Mouse (Mus musculus): ENCODE data around the gene Retn. TPM values are rescaled to one million over a fixed set of nuclear protein-coding genes. Genes with fewer than 3 reads are reported as not detected.

The Retn gene
- polyA plus RNA-seq, 1 experiment from 2014 or later, result not detected

DNA sequence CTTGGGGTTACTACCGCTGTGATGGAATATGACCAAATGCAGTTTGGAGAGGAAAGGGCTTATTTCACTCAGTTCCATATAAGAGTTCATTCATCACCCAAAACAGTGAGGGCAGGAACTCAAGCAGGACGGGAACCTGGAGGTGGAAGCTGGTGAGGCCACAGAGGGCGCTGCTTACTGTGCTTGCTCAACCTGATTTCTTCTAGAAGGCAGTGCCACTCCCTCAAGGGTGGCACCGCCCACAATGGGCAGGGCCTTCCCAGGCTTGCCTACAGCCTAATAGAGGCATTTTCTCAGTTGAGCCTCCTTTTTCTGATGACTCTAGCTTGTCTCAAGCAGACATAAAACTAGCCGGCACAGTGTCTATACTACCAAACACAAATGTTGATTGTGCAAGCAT, 9.8 kb upstream of the Retn start:
- no peak overlapping the region for H3K4me3 ChIP-seq (ENCODE audit: low read depth, low read length)
- ATAC-seq (peak; percentile 79), DNase-seq (ENCODE audit: low spot score) (peak; percentile 82)
- H3K4me2 ChIP-seq (replicated peaks; ENCODE audit: low read depth, low read length), result no peak overlapping the region
- H3K9ac ChIP-seq (replicated peaks; ENCODE audit: low read depth), result no peak overlapping the region
- H3K4me1 ChIP-seq (ENCODE audit: insufficient read depth, low read depth, low read length), result no peaks in the 10 kb centered on the region
- no peaks in the 10 kb centered on the region for H3K27me3 ChIP-seq (replicated peaks; ENCODE audit: insufficient read depth, low read length)
- WGBS, result 23% methylated on average over 5 of the region's 5 CpGs
- no peak overlapping the region for H3K27ac ChIP-seq (ENCODE audit: low read length)
- TF ChIP-seq CTCF (IDR thresholded peaks at IDR 0.05), result peak; percentile 54
- no peak for TF ChIP-seq EP300 (IDR thresholded peaks at IDR 0.05)
- H3K9me3 ChIP-seq (ENCODE audit: low read length), result no peaks in the 10 kb centered on the region
- no peaks in the 10 kb centered on the region for H3K36me3 ChIP-seq (ENCODE audit: insufficient read depth, low read length)

DNA sequence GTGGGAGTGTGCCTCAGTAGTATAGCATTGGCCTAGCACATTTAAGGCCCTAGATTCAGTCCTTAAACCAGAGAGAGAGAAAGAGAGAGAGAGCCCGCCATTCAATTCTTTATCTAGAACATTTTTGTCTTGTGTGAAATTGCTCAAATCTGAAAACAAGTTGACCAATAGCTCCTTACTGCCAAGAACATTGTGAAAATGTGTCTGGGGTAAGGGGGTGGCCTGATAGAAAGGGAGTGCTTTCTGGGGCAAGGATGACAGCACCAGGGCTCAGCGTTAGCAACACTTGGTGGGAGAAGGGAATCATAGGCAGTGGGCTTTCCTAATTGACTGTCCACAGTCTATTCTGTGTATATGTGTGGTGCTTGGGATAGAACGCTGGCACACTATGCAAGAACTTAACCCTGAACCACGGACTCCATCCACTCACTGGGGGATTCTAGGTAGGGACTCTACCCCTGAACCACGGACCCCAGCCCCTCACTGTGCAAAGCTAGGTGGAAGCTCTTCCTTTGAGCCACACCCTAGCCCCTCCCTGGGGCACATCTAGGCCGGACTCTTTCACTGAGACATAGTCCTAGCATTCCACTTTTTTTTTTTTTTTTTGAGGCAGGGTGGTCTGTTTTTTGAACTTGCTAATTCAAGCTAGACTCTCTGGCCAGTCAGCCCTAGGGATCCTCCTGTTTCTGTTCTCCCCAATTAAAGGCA, 8.6 kb upstream of the Retn start:
- Histone ChIP-seq H3K36me3 (ENCODE audit: insufficient read depth, low read length) (no peaks in the 10 kb centered on the region), H3K4me1 (ENCODE audit: insufficient read depth, low read depth, low read length) (no peaks in the 10 kb centered on the region), H3K27me3 (replicated peaks; ENCODE audit: insufficient read depth, low read length) (no peaks in the 10 kb centered on the region), H3K9ac (replicated peaks; ENCODE audit: low read depth) (no peak overlapping the region), H3K4me3 (ENCODE audit: low read depth, low read length) (no peak overlapping the region), H3K27ac (ENCODE audit: low read length) (peak overlapping the region; percentile 62; the same call in 1 of the 2 replicates), H3K9me3 (ENCODE audit: low read length) (no peaks in the 10 kb centered on the region), H3K4me2 (replicated peaks; ENCODE audit: low read depth, low read length) (no peak overlapping the region)
- WGBS, result 65% methylated on average over 6 of the region's 6 CpGs
- TF ChIP-seq EP300 (IDR thresholded peaks at IDR 0.05) (peak; percentile 59; the same call in 1 of the 2 replicates), CTCF (IDR thresholded peaks at IDR 0.05) (no peak)
- peak; percentile 77 for DNase-seq (ENCODE audit: low spot score)
- peak; percentile 56 for ATAC-seq

DNA sequence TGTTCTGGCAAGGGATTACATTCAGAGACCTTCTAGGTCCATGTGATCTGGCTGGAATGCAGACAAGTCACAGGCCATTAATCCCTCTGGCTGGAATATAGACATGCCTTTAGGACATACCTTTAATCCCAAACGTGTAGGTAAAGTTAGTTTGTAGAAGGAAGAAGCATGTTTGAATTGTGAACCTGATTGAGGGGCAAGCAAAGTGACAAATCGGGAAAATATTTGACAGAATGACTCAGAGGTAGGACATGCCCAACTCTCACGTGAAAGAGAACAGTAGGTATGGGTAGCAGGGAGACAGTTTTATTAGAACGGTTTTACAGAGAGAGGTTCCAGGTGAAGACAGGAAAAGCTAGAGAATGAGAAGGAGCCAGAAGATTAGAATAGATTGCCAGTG, 8.0 kb upstream of the Retn start:
- Histone ChIP-seq H3K4me1 (ENCODE audit: insufficient read depth, low read depth, low read length) (no peaks in the 10 kb centered on the region), H3K9me3 (ENCODE audit: low read length) (no peaks in the 10 kb centered on the region), H3K4me3 (ENCODE audit: low read depth, low read length) (no peak overlapping the region), H3K27ac (ENCODE audit: low read length) (no peak overlapping the region), H3K9ac (replicated peaks; ENCODE audit: low read depth) (no peak overlapping the region), H3K4me2 (replicated peaks; ENCODE audit: low read depth, low read length) (no peak overlapping the region), H3K36me3 (ENCODE audit: insufficient read depth, low read length) (no peaks in the 10 kb centered on the region), H3K27me3 (replicated peaks; ENCODE audit: insufficient read depth, low read length) (no peaks in the 10 kb centered on the region)
- TF ChIP-seq EP300 (IDR thresholded peaks at IDR 0.05) (no peak), CTCF (IDR thresholded peaks at IDR 0.05) (no peak)
- ATAC-seq, result no peak
- 65% methylated on average over 4 of the region's 4 CpGs for WGBS
- no peak for DNase-seq (ENCODE audit: low spot score)

DNA sequence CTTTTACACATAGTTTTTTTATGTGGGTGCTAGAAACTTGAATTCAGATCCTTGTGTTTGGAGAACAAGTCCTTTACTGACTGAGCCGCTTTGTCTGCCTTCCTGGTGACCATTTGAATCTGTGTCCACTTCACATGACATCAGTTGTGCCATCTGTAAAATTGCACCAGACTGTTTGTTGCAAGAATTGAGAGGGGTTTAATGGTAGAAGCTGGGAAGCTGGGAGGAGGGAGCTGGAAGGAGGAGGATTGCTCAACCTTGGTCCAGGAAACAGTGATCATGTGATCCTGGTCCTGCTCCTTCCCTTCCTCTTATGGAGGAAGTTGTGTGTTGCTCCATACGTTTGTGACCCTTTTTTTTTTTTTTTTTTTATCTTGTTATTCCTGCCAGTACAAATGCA, 7.3 kb upstream of the Retn start:
- H3K4me1 ChIP-seq (ENCODE audit: insufficient read depth, low read depth, low read length), result no peaks in the 10 kb centered on the region
- no peak for TF ChIP-seq CTCF (IDR thresholded peaks at IDR 0.05)
- TF ChIP-seq EP300 (IDR thresholded peaks at IDR 0.05), result no peak
- H3K27ac ChIP-seq (ENCODE audit: low read length), result no peak overlapping the region
- ATAC-seq, result peak; percentile 47; the same call in 1 of the 2 replicates
- no peak overlapping the region for H3K4me2 ChIP-seq (replicated peaks; ENCODE audit: low read depth, low read length)
- H3K36me3 ChIP-seq (ENCODE audit: insufficient read depth, low read length), result no peaks in the 10 kb centered on the region
- 45% methylated on average over 2 of the region's 2 CpGs for WGBS
- H3K27me3 ChIP-seq (replicated peaks; ENCODE audit: insufficient read depth, low read length), result no peaks in the 10 kb centered on the region
- H3K9ac ChIP-seq (replicated peaks; ENCODE audit: low read depth), result no peak overlapping the region
- peak; percentile 75 for DNase-seq (ENCODE audit: low spot score)
- H3K4me3 ChIP-seq (ENCODE audit: low read depth, low read length), result no peak overlapping the region
- no peaks in the 10 kb centered on the region for H3K9me3 ChIP-seq (ENCODE audit: low read length)

DNA sequence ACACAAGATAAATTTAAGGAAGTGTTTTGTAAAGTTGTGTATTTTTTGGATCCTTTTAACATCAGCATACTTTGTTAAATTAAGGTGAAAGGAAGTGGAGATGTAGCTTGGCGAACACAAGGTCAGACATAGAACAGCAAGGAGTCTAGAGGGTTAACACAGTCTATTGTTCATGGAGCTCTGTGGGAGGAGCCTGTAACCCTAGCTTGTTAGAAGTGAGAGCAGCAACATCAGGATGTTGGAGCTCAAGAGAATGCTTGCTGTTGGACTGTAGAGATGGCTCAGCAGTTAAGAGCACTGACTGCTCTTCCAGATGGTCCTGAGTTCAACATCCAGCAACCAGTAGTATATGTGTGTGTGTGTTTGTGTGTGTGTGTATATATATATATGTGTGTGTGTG, 6.6 kb upstream of the Retn start:
- H3K27me3 ChIP-seq (replicated peaks; ENCODE audit: insufficient read depth, low read length), result no peaks in the 10 kb centered on the region
- no peak for DNase-seq (ENCODE audit: low spot score)
- H3K9me3 ChIP-seq (ENCODE audit: low read length), result no peaks in the 10 kb centered on the region
- TF ChIP-seq EP300 (IDR thresholded peaks at IDR 0.05) (no peak), CTCF (IDR thresholded peaks at IDR 0.05) (no peak)
- no peaks in the 10 kb centered on the region for H3K36me3 ChIP-seq (ENCODE audit: insufficient read depth, low read length)
- no peak overlapping the region for H3K27ac ChIP-seq (ENCODE audit: low read length)
- H3K4me3 ChIP-seq (ENCODE audit: low read depth, low read length), result no peak overlapping the region
- H3K9ac ChIP-seq (replicated peaks; ENCODE audit: low read depth), result no peak overlapping the region
- 35% methylated on average over 1 of the region's 1 CpGs for WGBS
- no peak for ATAC-seq
- H3K4me1 ChIP-seq (ENCODE audit: insufficient read depth, low read depth, low read length), result no peaks in the 10 kb centered on the region
- H3K4me2 ChIP-seq (replicated peaks; ENCODE audit: low read depth, low read length), result no peak overlapping the region

DNA sequence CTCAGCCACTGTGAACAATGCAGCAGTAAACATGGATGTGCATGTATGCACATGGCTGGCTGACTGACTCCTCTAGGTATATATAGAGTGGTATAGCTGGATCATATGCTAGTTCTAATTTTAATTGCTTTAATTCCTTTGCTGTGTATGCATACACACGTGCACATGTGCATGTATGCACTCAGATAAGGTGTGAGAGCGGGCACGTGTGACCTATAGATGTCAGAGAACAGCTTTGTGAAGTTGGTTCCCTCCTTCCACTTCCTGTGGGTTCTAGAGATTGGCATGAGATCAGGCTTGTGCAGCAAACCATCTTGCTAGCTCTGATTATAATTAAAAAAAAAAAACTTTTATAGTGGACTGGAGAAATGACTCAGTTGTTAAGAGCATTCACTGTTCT, 2.7 kb upstream of the Retn start:
- H3K4me1 ChIP-seq (ENCODE audit: insufficient read depth, low read depth, low read length), result no peaks in the 10 kb centered on the region
- no peak overlapping the region for H3K9ac ChIP-seq (replicated peaks; ENCODE audit: low read depth)
- no peak overlapping the region for H3K4me3 ChIP-seq (ENCODE audit: low read depth, low read length)
- H3K36me3 ChIP-seq (ENCODE audit: insufficient read depth, low read length), result no peaks in the 10 kb centered on the region
- TF ChIP-seq EP300 (IDR thresholded peaks at IDR 0.05), result no peak
- TF ChIP-seq CTCF (IDR thresholded peaks at IDR 0.05), result no peak
- H3K9me3 ChIP-seq (ENCODE audit: low read length), result no peaks in the 10 kb centered on the region
- no peak for ATAC-seq
- no peak overlapping the region for H3K27ac ChIP-seq (ENCODE audit: low read length)
- no peaks in the 10 kb centered on the region for H3K27me3 ChIP-seq (replicated peaks; ENCODE audit: insufficient read depth, low read length)
- H3K4me2 ChIP-seq (replicated peaks; ENCODE audit: low read depth, low read length), result no peak overlapping the region
- no peak for DNase-seq (ENCODE audit: low spot score)
- WGBS, result 60% methylated on average over 3 of the region's 3 CpGs

All from lung, postnatal 0 days (tissue).